Mouse (Mus musculus): ENCODE measurements at regions not wholly inside any gene's neighbourhood (a gene's known extent, or its start where the extent isn't known, plus 50 kb on each side); places are given as distances from the start of the nearest gene placed in this dataset.

DNA sequence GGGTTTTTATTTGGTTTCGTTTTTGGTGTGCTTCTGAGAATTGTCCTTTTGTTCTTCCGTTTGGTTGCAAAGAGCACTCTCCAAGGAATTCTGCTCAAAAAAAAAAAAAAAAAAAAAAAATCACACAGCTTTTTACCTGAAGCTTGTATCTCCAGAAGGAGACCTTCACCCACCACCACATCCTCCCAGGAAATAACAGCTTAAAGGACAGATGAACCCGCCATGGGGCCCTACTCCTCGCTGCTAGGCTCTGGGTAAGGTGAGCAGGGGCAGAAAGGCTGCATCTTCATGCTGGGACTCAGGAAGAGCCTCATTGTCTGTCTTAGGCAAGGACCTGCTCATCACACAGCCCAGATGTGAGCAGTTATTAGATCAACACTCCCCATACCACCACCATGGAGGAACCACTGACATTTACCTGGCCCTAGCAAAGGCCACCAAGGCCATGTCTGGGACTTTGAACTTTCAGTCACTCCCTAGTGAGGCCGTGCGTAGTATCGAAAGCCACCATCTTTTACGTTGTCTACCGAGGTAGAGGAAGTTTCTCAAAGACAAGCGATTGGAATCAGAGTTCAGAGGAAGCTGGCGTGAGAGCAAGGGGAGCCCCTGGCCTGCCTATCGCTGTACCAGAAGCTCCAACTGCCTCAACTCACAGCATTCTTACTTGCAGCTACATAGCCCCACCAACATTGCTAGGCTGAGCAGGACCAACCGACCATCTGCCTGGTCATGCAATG, 97.1 kb downstream of the Tomm20 start (continued):
- TF ChIP-seq GATA1 (IDR thresholded peaks at IDR 0.05; ENCODE audit: low read depth, low read length) (peak; percentile 87), MYC (IDR thresholded peaks at IDR 0.05; ENCODE audit: low read depth, low read length) (peak; percentile 62; the same call in 1 of the 2 replicates), SIN3A (IDR thresholded peaks at IDR 0.05; ENCODE audit: low read length) (peak; percentile 57), EP300 (IDR thresholded peaks at IDR 0.05; ENCODE audit: low read depth in 1 of 2, low read length in 2 of 2) (peak; percentile 76 to 87), POLR2AphosphoS5 (IDR thresholded peaks at IDR 0.05; ENCODE audit: borderline replicate concordance, low read depth, low read length) (no peak), MYB (IDR thresholded peaks at IDR 0.05; ENCODE audit: low read depth, low read length) (peak; percentile 83), MXI1 (IDR thresholded peaks at IDR 0.05; ENCODE audit: low read depth, low read length) (no peak; the same call in 1 of the 2 replicates), ELF1 (IDR thresholded peaks at IDR 0.05; ENCODE audit: low read depth, low read length) (no peak), TCF12 (IDR thresholded peaks at IDR 0.05; ENCODE audit: low read depth, low read length) (peak; percentile 63), MAFK (IDR thresholded peaks at IDR 0.05; ENCODE audit: borderline replicate concordance, low read depth, low read length) (no peak), ZMIZ1 (IDR thresholded peaks at IDR 0.05; ENCODE audit: low read depth, low read length) (peak; percentile 77; the same call in 1 of the 2 replicates), NELFE (IDR thresholded peaks at IDR 0.05; ENCODE audit: low read depth, low read length) (peak; percentile 59), HCFC1 (IDR thresholded peaks at IDR 0.05; ENCODE audit: low read depth, low read length) (0 out of 2 replicates have a peak, but pooled peaks have one; percentile 50), GABPA (IDR thresholded peaks at IDR 0.05; ENCODE audit: low read depth, low read length) (no peak), ZNF384 (IDR thresholded peaks at IDR 0.05; ENCODE audit: low read depth, low read length) (peak; percentile 52; the same call in 1 of the 2 replicates), CTCF (IDR thresholded peaks at IDR 0.05 in 2 of 3, conservative IDR thresholded peaks at IDR 0.05 in 1 of 3; ENCODE audit: control insufficient read depth in 1 of 3, insufficient read depth in 1 of 3, low read depth in 2 of 3, low read length in 3 of 3, poor library complexity in 1 of 3, severe bottlenecking in 1 of 3) (no peak)

GRCm38 (mm10) chr8:126847664-126848353, 97.8 kb downstream of the Tomm20 start:
- DNase-seq (ENCODE audit: low read depth, low spot score): peak; percentile 79
- Histone ChIP-seq H3K4me1 (ENCODE audit: control insufficient read depth in 1 of 2, insufficient read depth in 2 of 2, low read length in 2 of 2) (peaks cover 26 to 56% of the 10 kb centered on the region in 2 experiments), H3K9me3 (replicated peaks; ENCODE audit: insufficient read depth, low read length) (no peaks in the 10 kb centered on the region), H3K36me3 (ENCODE audit: control insufficient read depth in 1 of 2, insufficient read depth in 2 of 2, low read length in 2 of 2) (peaks cover 0 to 32% of the 10 kb centered on the region in 2 experiments; a peak in 2 of 4 replicates), H3K27me3 (ENCODE audit: control insufficient read depth in 1 of 2, insufficient read depth in 2 of 2, low read length in 2 of 2) (no peaks in the 10 kb centered on the region), H3K79me2 (ENCODE audit: control insufficient read depth, insufficient read depth, low read length, poor library complexity) (no peaks in the 10 kb centered on the region; the same call in 1 of the 2 replicates), H3K9ac (ENCODE audit: control insufficient read depth, low read depth, low read length, poor library complexity, severe bottlenecking) (peak overlapping the region; percentile 57), H3K4me3 (ENCODE audit: control insufficient read depth in 1 of 2, insufficient read depth in 1 of 2, low read depth in 2 of 2, low read length in 2 of 2) (no peak overlapping the region), H3K27ac (ENCODE audit: control insufficient read depth, low read depth, low read length) (peak overlapping the region; percentile 76)
- TF ChIP-seq HCFC1 (IDR thresholded peaks at IDR 0.05; ENCODE audit: low read depth, low read length) (0 out of 2 replicates have a peak, but pooled peaks have one; percentile 13), SIN3A (IDR thresholded peaks at IDR 0.05; ENCODE audit: low read length) (peak; percentile 73), BHLHE40 (IDR thresholded peaks at IDR 0.05; ENCODE audit: borderline replicate concordance, low read depth, low read length) (peak; percentile 72; the same call in 1 of the 2 replicates), POLR2A (IDR thresholded peaks at IDR 0.05; ENCODE audit: control insufficient read depth in 1 of 2, insufficient read depth in 1 of 2, low read depth in 1 of 2, low read length in 2 of 2, poor library complexity in 1 of 2) (no peak), TAL1 (IDR thresholded peaks at IDR 0.05; ENCODE audit: low read length) (peak; percentile 64), ZMIZ1 (IDR thresholded peaks at IDR 0.05; ENCODE audit: low read depth, low read length) (no peak), MAZ (IDR thresholded peaks at IDR 0.05; ENCODE audit: low read depth, low read length) (no peak), TCF12 (IDR thresholded peaks at IDR 0.05; ENCODE audit: low read depth, low read length) (peak; percentile 83), MAX (IDR thresholded peaks at IDR 0.05; ENCODE audit: low read length) (peak; percentile 69), USF2 (IDR thresholded peaks at IDR 0.05; ENCODE audit: borderline replicate concordance in 1 of 2, insufficient read depth in 1 of 2, low read depth in 1 of 2, low read length in 2 of 2) (no peak), NELFE (IDR thresholded peaks at IDR 0.05; ENCODE audit: low read depth, low read length) (no peak), EP300 (IDR thresholded peaks at IDR 0.05; ENCODE audit: low read depth in 1 of 2, low read length in 2 of 2) (peak; percentile 31 to 72; a peak in 3 of 4 replicates), MXI1 (IDR thresholded peaks at IDR 0.05; ENCODE audit: low read depth, low read length) (peak; percentile 66), ETS1 (IDR thresholded peaks at IDR 0.05; ENCODE audit: low read depth, low read length) (peak; percentile 99), GATA1 (IDR thresholded peaks at IDR 0.05; ENCODE audit: low read depth, low read length) (peak; percentile 85), USF1 (IDR thresholded peaks at IDR 0.05; ENCODE audit: low read depth, low read length) (0 out of 2 replicates have a peak, but pooled peaks have one; percentile 4), MYC (IDR thresholded peaks at IDR 0.05; ENCODE audit: low read depth, low read length) (peak; percentile 63)
